Mouse (Mus musculus) lung, postnatal 10 days (tissue): ENCODE data around the gene Dhx35.

Source experiments
- DNase-seq: peaks from one replicate; pipeline ENCODE4 v3.0.0; 2021

The Dhx35 gene

DNA sequence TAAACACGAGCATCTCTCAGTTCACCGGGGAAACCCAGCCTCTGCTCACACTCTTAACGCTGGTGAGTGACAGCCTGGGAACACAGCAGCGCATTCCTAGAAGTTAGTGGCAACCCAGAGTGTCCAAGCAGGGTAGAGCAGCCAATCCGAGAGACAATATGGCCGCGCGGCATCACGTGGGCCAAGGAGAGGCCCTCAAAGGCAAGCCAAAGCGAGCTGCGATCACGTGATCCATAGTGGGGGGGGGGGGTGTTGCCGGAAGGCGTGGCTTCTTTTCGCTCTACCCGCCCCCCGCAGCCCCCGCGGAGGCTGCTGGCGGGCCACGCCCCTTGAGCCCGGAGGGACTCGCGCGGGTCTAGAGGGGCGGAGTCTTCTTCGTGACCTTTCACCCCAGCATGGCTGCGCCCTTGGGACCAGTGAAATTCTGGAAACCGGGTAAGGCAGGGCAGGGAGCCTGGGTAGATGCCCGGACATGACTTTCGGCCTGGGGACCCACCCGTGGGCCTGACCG lies at the start of gene Dhx35:
TSS of gene Dhx35 (plus strand) at position 314 of the 511 bp plus-strand sequence.
- DNase-seq, result peak; percentile 95

DNA sequence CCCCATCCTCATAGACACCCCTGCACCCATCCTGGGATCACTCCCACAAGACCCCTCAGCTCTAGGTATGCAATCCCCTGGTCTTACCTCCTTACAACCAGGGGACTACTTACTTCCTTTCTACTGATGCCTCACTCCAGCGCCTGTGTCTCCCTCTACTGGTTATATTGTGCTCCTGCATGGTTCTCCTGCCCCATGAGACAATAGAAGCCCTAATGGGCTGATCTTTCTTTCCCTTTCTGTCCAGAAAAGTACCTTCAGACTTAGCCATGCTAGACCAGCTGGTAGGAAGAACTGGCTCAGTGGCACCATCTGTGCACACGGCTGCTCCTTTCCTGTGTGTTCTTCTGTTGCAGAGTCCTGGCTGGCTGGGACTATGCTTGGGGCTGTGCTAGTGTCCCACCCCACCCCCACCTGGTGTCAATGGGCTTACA lies 49.5 kb upstream of the Dhx35 start:
- DNase-seq, result peak; percentile 64

DNA sequence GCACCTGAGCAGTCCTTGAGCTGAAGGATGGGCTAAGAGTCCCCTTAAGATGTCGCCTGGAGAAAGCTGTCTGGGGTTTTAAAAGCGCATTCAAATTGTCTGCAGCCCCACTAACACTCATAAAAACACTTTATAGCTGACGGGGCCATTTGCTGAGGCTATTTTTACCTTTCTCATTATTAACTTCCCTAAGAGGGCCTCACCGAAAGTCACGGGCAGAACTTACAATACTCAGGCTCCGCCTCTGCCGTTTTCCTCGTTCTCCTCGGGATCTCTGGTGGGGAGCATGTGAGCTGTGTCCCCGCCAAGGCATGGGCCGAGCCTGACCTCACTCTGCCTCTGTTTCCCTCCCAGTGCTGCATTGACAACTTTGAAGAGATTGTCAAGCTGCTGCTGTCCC lies 48.4 kb upstream of the Dhx35 start:
- DNase-seq, result no peak

DNA sequence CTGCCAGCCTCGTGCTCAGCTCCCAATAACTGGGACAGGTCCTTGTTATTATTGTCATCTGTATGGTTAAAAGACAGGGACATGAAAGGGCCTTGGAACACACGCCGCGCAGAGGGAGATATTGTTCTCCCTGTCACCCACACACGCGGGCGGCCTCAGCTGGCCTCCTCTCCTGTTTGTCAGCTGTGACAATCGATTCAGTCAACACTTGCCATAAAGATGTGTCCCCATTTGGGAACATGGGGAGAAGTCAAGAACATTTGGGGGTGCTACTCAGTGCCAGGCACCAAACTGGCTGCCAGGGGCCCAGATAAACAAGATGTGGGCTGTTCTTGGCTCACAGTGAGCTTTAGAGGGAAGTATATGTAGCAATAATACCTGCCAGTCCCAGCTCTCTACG lies 45.2 kb upstream of the Dhx35 start:
- no peak for DNase-seq

DNA sequence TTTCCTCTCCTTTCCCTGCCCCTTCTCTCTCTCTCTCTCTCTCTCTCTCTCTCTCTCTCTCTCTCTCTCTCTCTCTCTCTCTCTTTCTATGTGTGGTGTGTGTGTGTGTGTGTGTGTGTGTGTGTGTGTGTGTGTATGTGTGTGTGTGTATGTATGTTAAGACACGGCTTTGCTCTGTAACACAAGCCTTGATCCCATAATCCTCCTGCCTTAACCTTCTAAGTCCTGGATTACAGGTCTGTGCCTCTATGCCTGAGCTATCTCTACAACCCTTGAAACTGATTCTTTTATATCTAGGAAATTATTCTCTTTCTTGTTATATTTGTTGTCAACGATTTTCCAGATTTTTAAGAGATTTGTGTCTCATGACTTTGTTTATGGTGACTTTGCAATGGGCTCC lies 34.4 kb upstream of the Dhx35 start:
- DNase-seq, result no peak

DNA sequence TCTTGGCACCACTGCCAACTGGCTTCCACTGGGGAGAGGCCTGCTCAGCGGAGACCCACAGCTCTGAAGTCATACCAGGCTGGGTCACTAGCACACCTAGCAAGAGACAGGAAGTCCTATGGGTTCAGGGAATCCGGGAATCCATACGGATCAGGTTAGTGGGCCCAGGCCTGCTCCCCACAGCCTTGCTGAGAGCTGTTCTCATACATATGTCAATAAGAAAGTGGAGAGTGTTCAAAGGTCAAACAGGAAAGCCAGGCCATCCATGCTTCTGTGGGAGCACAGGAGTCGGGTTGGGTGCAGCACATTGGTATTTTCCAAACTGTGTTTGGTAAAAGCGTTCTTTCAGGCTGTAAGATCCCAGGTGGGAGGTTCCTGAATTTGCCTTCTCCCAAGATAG lies 32.3 kb upstream of the Dhx35 start:
- no peak for DNase-seq

DNA sequence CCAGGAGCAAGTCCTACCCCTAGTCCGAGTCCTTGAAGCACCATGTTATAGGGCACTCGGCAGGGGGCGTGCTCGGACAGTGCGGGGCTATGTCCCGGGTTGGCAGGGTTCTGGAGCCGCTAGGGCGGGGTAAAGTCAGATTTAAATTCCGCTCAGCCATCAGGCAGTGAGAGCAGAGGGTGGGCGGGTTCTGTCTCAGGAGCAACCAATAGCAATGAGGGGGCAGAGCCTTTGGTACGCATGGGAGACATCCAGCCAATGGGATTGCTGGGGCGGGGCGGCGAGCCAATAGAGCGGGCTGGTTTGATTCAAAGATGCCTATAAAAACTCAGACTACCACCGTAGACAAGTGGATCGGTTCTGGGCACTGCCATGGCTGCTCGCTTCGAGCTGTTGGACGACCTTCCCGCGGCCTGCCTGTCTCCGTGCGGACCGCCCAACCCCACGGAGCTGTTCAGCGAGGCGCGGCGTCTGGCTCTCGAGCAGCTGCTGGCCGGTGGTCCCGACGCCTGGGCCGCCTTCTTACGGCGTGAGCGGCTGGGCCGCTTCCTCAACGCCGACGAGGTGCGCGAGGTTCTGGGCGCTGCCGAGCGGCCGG lies 26.8 kb upstream of the Dhx35 start, which contains the start of gene Fam83d:
TSS of gene Fam83d (plus strand) at position 352 of the 598 bp plus-strand sequence.
- peak; percentile 98 for DNase-seq

DNA sequence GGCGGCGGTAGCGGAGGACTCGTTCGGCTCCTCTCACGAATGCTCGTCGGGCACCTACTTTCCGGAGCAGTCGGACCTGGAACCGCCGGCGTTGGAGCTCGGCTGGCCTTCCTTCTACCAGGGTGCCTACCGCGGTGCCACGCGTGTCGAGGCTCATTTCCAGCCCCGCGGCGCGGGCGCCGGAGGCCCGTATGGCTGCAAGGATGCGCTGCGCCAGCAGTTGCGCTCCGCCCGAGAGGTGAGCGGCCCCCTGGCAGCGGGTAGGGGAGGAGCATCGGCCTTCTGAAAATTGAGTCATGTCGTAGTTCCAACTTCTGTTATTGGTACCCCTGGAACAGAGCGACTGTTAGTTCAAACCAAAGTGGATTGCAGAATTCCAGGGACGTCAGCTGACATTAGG lies 26.3 kb upstream of the Dhx35 start:
- DNase-seq, result peak; percentile 18

DNA sequence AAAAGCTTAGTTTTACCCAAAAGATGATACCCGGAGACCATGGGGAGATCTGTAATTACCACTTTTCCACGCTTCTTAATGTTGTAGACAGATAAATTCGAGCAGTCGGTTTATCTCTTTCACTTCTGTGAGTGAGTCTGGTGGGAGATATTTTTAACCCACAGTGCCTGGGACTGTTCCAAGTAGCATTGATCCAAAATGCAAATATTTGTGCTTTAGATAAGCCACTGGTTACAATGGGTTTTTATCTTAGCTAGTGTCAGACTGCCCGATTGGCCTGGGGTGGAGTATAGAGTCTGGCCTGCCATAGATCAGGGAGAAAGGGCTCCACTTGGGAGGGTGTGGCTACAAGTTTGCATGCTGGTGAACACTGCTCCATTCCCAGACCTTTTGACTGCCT lies 25.8 kb upstream of the Dhx35 start:
- no peak for DNase-seq

DNA sequence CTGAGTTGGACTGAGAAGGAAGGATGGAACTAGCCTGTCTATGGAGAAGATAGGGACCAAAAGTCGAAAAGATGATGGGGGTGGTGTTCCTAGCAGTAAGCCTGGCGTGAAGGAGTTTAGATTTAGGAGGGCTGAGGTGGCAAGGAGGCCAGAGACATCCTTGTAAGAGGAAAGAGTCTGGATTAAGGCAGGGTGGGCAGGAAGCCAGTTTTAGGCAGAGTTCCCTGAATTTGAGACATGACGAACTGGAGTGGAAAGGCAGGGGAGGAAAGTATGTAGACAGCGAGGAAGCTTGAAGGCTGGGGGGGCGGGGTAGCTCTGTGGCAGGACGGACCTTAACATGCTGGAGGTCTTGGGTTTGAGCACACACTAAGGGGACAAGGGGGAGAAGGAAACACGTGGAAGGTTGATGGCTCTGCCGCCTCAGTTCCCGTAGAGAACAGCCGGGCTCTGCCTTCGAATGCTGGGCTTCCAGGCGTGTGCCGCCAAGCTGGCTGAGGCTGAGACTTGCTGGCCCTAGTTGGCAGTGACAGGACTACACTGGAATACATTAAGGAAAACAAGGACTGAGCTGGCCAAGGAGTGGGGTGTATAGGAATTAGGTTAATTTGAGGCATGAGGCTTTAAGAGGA lies 24.4 kb upstream of the Dhx35 start:
- peak; percentile 53 for DNase-seq

DNA sequence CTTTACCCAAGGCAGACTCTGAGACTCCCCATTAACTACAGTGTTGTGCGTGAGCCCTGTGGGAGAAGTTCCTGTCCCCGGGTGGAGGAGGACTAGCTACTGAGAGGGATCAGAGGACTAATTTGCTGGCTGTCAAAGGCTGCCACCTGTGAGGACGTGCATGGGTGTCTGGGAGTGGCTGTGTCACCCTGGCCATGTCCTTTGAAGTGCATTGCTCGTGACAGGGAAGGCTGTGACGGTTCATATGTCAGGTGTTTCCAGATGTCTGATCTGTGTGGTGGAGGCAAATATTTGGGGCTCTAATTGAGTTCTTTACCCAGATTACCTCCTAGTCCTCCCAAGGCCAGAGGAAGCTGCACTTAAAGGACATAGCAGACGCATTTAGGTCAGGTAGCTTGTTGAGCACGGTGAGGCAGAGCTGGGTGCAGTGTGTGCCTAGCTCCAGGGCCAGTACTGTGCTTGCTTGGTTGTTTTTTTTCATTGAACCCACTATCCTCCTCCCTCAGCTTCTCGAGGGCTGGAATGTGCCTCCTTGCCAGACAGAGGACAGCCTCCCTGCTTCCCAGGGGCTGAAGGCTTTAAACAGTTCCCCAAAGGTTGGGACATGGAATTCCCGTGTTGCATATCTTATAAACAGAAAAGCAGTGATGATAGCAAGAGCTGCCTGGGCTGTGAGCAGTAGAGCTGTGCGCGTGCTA lies 23.4 kb upstream of the Dhx35 start:
- DNase-seq, result no peak

DNA sequence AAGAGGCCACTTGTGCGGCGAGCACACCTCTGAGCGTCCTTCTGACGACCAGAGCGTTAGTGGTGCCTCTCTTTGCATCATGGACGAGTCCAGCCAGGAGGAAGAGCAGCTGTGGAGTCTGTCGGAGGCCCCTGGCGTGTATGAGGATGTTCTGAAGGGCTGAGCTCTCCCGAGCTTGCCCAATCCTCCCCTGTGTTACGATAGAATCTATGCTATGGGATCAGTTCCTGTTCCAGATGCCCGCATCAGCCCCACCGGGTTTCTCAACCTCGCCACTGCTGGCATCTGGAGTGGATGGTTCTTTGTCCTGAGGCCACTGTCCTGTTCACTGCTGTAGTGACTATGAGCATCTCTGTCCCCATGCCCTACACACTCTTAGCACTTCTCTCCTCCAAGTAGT lies 21.8 kb upstream of the Dhx35 start:
- no peak for DNase-seq

DNA sequence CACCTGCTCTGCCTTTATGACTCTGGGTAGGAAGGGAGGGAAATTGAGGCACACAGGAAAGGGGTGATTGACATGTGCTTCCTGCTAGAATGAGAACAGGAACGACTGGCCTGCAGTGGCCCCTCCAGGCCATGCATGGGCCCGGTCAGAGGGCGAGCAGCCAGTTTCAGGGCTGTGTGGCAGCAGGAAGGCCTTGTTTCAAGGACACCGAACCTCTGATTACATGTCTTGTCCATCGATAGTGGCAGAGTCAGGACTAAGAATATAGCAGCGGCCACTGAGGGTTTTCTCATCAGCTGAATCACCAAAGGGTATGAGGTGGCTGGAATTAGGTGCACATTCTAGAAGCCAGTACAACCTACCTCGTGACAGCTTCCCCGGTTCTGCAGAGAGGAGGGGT lies 19.7 kb upstream of the Dhx35 start:
- no peak for DNase-seq

DNA sequence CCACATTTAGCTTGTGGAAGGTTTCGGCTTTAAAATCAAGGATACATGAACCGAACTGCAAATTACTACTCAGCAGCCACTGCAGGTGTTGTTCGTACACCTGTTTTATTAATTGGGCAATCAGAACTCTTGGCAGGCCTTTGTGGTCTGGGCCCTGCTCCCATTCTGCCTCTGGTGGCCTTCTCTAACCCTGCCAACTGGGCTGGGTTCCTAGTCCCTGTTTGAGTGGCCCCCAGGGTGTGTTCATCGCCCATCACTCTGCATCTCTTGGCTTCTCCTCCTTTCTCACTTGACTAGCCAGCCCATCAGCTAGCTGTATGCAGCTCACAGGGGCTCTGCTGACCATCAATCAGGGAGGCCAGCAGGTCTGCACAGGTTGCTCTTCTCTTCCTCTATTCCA lies 17.9 kb upstream of the Dhx35 start:
- no peak for DNase-seq

DNA sequence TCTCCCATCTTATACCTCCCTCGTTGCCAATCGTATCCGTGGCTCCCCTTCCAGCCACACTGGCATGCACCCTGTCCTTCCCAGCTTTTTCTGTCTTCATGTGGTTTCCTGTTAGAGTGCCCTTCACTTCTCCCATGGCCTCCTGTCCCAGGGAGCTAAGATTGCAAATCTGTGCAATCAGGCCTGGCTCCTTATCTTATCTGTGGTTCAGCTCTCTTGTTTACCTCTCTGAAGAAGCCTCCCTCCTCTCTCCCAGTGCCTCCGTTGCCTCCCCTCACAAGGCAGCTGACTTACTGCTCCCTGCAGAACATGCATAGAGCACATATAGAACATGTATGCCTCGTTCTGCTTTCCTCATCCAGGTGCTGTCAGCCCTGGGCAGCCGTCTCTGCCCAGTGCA lies 17.1 kb upstream of the Dhx35 start:
- DNase-seq, result no peak

DNA sequence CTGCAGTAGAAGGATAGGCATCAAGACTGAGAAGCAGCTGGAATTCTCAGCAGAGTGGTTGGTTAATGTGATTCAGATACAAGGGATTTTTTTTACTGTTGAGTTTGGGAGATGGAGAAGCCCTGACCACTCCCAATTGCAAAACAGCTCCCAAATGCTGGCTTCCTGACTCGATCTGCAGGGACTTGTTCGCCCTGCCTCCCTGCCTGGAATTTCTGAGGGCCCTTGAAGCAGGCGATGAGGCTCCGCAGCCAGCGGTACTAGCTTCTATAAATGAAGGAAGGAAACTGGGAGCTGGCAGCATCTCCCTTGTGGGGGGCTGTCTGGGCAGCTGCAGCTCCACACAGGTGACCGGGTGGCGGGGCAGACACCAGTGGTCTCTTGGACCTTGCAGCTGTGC lies 16.3 kb upstream of the Dhx35 start:
- DNase-seq, result peak; percentile 36

DNA sequence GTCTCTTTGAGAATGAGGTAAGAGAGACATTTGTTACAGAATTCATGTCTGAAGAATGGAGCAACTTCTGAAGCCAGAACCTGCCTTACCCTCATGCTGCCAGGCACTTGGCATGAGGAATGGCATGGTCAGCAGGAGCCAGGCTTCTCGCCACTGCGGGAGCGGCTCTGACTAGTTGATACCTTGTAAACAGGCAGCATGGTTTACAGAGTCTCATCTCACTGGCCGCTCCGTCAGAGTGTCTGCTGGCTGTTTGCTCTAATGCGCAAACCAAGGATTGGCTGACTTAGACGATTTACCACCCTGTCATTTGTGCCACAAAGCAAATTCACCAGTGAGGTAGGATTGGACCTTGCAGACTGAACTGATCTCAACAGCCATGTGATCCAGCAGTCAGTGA lies 13.5 kb upstream of the Dhx35 start:
- DNase-seq, result no peak

DNA sequence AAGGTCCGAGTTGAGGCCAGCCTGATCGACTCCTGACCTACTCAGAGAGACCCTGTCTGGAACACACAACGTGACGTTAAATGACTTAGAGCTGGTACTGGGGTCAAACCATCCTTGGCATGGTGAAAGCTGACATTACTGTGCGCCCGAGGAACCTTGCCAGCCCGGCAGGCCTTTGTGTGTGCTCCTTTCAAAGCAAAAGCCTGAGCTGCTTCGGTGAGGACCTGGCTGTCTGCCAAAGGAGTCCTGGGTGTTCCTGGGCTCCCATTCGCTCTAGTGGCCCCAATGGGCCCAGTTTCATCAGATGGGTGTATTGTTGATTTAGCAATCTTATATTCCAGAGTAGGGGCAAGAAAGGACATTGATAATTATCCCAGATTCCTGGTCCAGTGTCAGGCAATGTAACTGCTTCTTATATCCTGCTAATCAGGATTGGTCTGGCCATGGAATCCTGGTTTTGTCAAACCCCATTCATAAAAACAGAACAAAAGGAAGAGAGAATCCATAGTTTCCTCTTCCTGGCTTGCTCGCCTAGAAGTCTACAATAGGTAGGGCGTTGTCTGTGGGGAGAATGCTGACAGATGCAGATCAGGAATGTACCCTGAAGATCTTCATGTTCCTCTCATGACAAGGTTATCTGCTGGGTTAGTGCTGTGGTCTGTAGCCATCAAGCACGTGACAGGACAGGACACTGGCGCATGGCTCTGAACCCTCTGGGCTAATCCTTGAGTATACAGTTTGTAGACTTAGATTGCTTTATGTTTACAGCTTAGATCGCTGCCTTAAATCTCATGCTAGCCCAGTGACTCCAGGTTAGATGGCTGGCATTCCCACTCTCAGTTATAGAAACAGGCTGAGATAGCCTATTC lies 7.4 kb upstream of the Dhx35 start:
- DNase-seq, result peak; percentile 40

DNA sequence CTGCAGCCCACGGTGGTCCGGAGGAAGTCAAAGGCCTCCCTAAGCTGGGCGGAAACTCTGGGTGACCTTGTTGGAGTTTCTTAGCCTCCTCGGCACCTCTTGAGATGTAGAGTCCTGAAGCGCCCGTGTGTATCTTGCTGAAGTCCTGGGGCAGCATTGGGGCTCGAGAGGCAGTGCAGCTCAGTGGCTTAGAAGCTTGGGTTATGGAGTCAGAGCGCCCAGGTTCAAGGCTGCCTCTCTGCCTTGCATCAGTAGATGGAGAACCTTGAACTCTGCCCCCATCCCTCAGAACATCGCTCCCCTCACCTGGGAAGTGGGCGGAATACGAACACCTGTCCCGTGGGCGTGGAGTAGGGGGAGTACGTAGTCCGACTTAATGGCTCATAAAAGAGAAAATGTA lies 436 bp downstream of the Dhx35 start:
- no peak for DNase-seq

DNA sequence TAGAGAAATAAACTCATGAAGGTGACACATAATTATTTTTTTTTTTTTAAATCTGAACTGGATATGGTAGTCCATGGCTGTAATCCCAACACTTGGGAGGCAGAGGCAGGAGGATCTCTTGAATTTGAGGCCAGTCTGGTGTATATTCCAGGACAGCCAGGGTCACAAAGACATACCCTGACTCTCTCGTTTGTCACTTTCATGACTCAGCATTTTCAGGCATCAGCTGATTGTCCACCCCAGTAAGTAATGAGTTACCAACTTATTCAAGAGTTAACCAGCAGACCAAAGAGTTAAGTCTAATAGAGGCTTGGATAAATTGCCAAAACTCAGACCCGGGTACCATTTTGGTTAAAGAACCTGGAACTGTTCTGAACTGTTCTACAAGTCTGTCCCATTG lies 1.3 kb downstream of the Dhx35 start:
- DNase-seq, result no peak

DNA sequence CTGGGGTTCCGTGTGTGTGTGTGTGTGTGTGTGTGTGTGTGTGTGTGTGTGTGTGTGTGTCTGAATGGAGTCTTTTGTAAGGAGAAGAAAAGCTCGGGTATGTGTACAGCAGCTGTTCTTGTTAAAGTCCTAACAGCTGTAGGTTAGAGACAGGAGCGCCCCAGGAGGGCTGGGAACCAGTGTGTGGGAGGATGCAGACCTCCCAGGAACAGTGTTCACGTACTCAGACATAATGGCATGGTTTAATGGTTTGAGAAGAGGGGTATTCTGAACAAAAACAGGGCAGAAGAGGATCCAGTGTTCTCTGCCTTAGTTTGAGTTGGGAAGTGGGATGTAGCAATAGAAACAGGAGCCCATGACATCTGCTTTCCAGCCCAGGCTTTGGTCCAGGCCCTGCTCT lies 4.7 kb downstream of the Dhx35 start:
- no peak for DNase-seq

DNA sequence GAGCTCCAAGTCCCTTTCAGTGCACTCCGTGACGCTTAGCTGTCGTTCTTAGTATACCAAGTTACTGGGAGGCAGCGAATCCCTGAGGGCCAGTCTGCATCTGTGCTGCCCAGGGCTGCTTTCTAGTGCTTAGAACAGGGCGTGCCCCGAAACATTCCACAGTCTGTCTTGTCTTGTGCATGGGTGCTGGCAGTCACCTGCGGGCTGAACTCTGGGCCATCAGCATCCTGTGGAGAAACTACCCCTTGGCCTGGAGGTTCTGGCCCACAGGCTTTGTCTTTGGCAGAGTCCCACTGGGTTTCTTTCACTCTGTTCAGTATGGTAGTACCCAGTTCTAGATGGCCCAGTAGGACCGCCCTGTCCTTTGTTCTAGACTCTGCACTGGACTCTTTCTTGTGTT lies 6.2 kb downstream of the Dhx35 start:
- no peak for DNase-seq

DNA sequence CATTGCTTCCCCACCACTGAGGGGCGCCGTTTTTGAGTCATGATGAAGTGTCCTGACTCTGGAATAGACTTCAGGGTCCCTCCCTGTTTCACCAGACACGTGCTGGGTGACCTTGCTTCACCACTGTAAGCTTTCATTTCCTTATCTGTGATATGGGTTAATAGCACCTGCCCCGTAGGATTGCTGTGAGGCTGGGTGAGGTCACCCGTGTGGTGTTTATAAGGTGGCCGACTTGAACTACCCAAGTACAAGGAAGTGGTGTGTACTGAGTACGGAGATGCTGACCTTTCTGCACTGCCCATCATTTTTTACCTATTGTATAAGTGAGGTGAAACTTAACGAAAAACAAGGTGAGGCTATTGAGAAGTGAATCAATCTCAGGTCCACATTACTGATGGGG lies 9.0 kb downstream of the Dhx35 start:
- DNase-seq, result no peak
